Mouse (Mus musculus) lung, adult 10 weeks (tissue): ENCODE data around the gene Pom121l2. TPM values are rescaled to one million over a fixed set of nuclear protein-coding genes. Genes with fewer than 3 reads are reported as not detected.

Experiments used
- polyA plus RNA-seq: library from polyadenylated mRNA; stranded (reverse); fragments of 350-450 nt; fragmentation: Illumina TruSeq; extraction: RNeasy Lipid Tissue Mini Kit (QIAGEN cat#74804); gene quantifications from one replicate; pipeline ENCODE4 v1.2.3, GENCODE M21; 2014; ENCODE audit warnings: low read depth, low replicate concordance; ENCODE audit not compliant: insufficient read depth

Pom121l2 gene
- polyA plus RNA-seq: not detected

GRCm38 (mm10) chr13:21980981-21981802, at the start of gene Pom121l2:
Pom121l2 (plus strand) TSS chr13:21981194.

GRCm38 (mm10) chr13:21944926-21945740, 35.9 kb upstream of the Pom121l2 start, which contains the start of gene Zfp184:
Zfp184 (plus strand) TSS chr13:21945094.

GRCm38 (mm10) chr13:22009642-22010041, 28.6 kb downstream of the Pom121l2 start, which contains the start of gene Prss16:
Prss16 (minus strand) TSS chr13:22009742.

GRCm38 (mm10) chr13:22035267-22036148, 54.5 kb downstream of the Pom121l2 start, which contains the start of the genes Hist1h2ah and Hist1h2bk:
Hist1h2ah (minus strand) TSS chr13:22035568.
Hist1h2bk (plus strand) TSS chr13:22035870.

Other genes starting within 250 kb of the Pom121l2 start
- gene Hist1h4j, start 246.1 kb upstream of the Pom121l2 start, polyA plus RNA-seq: not detected
- not detected for gene Hist1h4k, start 230.7 kb upstream of the Pom121l2 start, polyA plus RNA-seq
- not detected for gene Hist1h2ak, start 227.4 kb upstream of the Pom121l2 start, polyA plus RNA-seq
- gene Hist1h2bn, start 227.1 kb upstream of the Pom121l2 start, polyA plus RNA-seq: not detected
- gene Hist1h1b, start 200.6 kb upstream of the Pom121l2 start, polyA plus RNA-seq: not detected
- gene Hist1h3i, start 197.8 kb upstream of the Pom121l2 start, polyA plus RNA-seq: not detected
- not detected for gene Hist1h2an, start 194.0 kb upstream of the Pom121l2 start, polyA plus RNA-seq
- not detected for gene Hist1h2bp, start 193.7 kb upstream of the Pom121l2 start, polyA plus RNA-seq
- 0.42 TPM for gene Hist1h2bq, start 171.0 kb upstream of the Pom121l2 start, polyA plus RNA-seq
- gene Hist1h2ao, start 170.7 kb upstream of the Pom121l2 start, polyA plus RNA-seq: not detected
- gene Hist1h4m, start 169.4 kb upstream of the Pom121l2 start, polyA plus RNA-seq: 1.4 TPM
- 1.0 TPM for gene Hist1h4n, start 149.0 kb upstream of the Pom121l2 start, polyA plus RNA-seq
- not detected for gene Hist1h2ap, start 147.7 kb upstream of the Pom121l2 start, polyA plus RNA-seq
- gene Hist1h2br, start 147.5 kb upstream of the Pom121l2 start, polyA plus RNA-seq: not detected
- 1.2 TPM for gene Zfp184, start 36.1 kb upstream of the Pom121l2 start, polyA plus RNA-seq
- gene Prss16, start 28.5 kb downstream of the Pom121l2 start, polyA plus RNA-seq: not detected
- gene Hist1h2ah, start 54.4 kb downstream of the Pom121l2 start, polyA plus RNA-seq: not detected
- gene Hist1h2bk, start 54.7 kb downstream of the Pom121l2 start, polyA plus RNA-seq: not detected
- 3.2 TPM for gene Hist1h4i, start 60.2 kb downstream of the Pom121l2 start, polyA plus RNA-seq
- gene Hist1h2ag, start 61.8 kb downstream of the Pom121l2 start, polyA plus RNA-seq: not detected
- not detected for gene Hist1h2bj, start 62.0 kb downstream of the Pom121l2 start, polyA plus RNA-seq
- gene Vmn1r188, start 103.2 kb downstream of the Pom121l2 start, polyA plus RNA-seq: not detected
- not detected for gene Vmn1r189, start 124.6 kb downstream of the Pom121l2 start, polyA plus RNA-seq
- gene Vmn1r191, start 202.8 kb downstream of the Pom121l2 start, polyA plus RNA-seq: not detected
- gene Vmn1r192, start 209.9 kb downstream of the Pom121l2 start, polyA plus RNA-seq: not detected
- not detected for gene Vmn1r193, start 242.0 kb downstream of the Pom121l2 start, polyA plus RNA-seq